Mouse (Mus musculus) hindlimb bud, embryonic 11.5 days (tissue): ENCODE results near the gene Srp68.

Experiments used
- DNase-seq: peaks from one replicate; pipeline ENCODE4 v3.0.0-alpha.2; 2012; ENCODE audit warnings: low read depth, low spot score; ENCODE audit errors: extremely low spot score

The Srp68 gene

DNA sequence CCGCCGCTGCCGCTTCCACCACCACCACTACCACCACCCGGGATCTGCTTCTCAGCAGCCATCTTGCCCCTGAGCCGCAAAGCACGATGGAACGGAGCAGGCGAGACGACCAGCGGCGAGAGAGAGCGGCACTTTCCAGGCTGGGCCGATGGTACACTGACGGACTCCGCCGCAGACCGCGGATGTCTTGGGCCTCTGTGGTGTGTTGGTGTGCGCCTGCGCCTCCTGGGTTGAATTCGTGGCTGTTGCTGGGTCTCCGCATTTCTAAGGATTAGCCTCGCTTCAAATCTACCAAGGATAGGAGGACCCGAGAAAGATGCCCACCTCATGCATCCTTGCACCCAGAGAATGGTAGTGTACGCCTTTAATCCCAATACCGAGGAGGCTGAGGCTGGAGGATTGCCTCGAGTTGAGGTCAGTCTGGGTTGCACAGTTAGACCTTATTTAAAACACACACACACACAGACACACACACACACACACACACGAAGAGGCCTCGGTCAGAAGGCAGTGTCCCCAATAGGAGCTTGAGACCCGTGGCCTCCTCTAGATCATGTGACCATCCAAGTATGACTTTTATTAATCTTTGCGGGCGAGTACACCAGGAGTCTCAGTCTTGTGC, at the start of gene Srp68:
Srp68 (minus strand) TSS at position 173 of the 622 bp plus-strand sequence.
- DNase-seq, result peak; percentile 56

- DNase-seq, result peak; percentile 37
These were observed 45.0 kb upstream of the Srp68 start for GRCm38 (mm10) chr11:116318719-116319659.

- DNase-seq, result no peak
These were observed 38.3 kb upstream of the Srp68 start for GRCm38 (mm10) chr11:116312359-116312758.

DNA sequence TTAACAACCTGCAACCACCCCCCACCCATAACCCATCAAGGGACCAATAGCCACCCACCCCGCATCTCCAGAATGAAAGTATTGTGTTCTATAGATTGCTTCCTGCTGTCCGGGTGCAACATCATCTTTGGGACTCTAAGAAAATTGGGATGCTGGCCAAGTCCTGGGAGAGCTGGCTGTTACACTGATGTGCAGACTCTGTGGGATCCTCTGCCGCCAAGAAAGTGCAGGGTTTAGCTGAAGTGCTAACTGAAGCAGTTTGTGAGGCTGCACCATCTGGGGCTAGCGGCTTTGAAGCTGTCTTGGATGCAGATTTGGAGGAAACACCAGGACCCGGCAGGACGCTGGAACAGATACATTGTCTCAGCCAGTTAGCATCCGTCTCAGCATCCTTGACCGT, 37.2 kb upstream of the Srp68 start:
- DNase-seq, result no peak

- DNase-seq, result no peak
These were observed 35.6 kb upstream of the Srp68 start for GRCm38 (mm10) chr11:116309601-116310000.

DNA sequence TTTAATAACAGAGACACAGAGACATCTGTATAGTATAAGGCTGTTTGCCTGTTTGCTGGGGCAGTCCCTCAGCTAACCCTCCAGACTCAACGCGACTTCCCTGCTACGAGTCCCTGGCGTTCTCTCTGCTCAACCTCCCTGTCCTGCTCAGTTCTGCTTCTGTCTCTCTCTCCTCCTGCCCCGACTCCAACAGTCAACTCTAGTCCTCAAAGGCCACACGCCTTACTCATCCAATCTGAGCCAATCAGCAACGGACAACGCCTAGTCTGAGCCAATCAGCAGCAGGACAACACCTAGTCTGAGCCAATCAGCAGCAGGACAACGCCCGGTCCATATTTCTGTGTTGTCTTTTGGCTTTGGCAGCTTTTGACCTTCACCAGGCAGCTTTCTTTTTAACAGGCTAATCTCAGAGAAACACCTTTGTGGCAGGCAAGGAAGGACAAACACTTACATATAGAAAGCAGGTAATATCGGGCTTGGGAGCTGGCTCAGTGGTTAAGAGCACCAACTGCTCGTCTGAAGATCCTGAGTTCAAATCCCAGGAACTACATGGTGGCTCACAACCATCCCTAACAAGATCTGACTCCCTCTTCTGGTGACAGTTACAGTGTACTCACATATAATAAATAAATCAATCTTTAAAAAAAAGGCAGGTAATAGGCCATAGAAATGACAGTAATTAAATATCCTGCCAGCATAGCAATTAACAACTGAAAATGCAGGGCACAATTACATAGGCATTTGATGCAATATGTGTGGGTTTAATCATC, 33.9 kb upstream of the Srp68 start:
- DNase-seq, result no peak

DNA sequence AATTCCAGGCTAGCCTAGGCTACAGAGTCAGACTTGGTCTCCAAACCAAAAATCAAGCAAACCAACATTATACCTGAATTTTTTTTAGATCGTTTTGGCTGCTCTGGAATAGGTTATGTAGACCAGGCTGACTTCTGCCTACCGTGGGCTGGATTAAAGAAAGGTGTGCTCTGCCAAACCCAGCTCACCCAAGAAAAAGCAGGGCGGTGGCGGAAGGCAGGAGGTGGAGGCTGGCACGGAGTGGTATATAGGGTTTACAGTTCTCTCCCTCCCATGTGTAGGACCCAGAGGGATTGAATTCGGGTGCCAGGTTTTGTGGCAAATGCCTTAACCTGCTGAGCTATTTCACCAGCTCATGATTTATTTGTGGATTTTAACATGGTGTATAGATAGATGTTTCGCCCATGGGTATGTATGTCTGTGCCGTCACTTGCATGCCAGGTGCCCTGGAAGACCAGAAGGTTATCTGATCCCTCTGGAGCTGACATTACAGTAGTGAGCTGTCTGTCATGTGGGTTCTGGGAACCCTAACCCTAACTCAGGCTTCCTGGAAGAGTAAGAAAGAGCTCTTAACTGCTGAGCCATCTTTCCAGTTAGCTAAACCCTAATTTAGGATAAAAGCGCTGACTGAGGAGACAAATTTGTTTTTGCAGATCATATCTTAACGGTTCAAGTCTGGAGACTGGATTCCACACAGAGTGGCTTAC, 33.2 kb upstream of the Srp68 start, which contains the start of gene Exoc7:
Exoc7 (minus strand) TSS at position 215 of the 707 bp plus-strand sequence.
- no peak for DNase-seq

DNA sequence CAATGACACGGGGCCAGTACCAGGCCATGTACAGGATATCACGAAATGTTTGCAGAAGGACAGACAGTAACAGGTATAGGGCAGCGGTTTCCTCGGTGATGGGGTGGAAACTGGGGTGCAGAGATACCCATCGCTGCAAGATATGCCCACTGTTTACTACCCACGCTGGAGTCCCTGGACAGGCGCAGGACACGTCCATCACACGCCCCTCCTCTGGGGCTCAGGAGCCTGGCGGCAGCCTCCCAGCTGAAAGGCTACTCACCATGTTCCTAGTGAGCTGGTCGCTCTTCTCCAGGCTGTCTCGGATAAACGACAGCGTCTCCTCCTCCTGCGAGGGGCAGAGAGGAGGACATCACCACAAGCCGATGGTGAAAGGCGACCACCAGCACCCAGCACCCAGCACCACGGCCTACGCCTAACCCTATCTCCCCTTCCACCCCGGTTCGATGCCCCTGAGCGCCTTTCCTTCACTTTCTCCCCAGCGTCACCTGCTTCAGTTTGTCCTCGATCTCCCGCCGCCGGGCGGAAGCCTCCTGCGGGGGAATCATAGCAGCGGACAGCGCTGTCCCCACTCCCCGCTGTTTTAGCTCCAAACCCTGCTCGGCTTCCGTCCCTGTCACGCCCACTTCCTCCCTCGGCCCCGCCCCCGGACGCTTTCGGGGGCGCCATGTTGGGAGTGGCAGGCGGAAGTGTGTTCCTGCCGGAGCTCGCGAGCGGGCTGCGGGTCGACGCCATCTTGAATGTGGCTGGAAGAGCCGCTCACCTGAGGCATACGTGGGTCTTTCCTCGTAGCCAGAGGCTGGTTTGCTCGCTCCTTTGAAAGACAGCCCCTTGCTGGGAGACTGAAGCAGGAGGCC, 32.3 kb upstream of the Srp68 start:
- DNase-seq, result peak; percentile 58

GRCm38 (mm10) chr11:116305423-116305822, 31.4 kb upstream of the Srp68 start:
- no peak for DNase-seq

- no peak for DNase-seq
These were observed 24.6 kb upstream of the Srp68 start for GRCm38 (mm10) chr11:116298621-116299020.

- no peak for DNase-seq
These were observed 24.2 kb upstream of the Srp68 start for GRCm38 (mm10) chr11:116298221-116298620.

DNA sequence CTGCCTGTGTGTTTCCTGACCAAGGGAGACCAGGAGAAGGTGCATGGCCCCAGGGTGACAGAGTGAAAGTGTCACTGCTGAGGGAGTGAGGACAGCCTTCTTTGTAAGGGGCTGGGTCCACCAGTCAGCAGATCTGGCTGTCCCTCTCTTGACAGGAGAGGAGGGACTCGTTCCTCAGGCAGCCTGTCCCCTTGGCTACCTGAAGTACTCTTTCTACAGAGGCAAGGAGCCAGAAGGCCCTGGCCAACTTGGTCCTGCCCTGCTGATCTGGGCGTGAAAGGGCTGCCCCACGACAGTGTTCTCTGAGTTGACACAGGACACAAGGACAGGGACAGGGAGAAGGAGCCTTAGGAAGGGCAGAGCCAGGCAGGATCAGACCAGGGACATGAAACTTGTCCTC, 23.0 kb upstream of the Srp68 start:
- no peak for DNase-seq

DNA sequence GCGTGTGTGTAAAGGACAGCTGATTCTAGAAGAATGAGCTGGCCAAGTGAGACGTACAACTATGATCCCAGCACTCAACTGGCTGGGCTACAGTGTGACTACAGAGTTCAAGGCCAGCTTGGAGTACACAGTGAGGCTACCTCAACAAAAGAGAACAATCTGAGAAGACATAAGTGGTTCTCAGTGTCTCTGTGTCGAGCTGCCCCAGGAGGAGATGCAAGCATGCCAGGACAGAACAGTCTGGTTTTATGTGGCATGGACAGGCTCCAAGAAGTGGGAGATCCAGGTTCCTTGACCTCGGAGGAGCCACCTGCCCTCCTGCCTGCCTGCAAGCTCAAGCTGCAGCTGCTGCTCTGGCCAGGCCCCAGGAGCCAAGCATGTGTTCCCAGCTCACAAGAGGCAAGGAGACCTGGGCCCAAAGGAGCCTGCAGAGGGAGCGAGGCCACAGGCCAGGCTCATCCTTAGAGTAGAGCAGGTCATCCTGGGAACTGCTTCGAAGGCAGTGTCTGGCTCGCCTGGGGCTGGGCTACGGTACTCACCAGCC, 22.2 kb upstream of the Srp68 start:
- no peak for DNase-seq

- DNase-seq, result no peak
These were observed 20.3 kb upstream of the Srp68 start for GRCm38 (mm10) chr11:116294319-116294718.

GRCm38 (mm10) chr11:116293538-116294137, 19.6 kb upstream of the Srp68 start:
- no peak for DNase-seq

- DNase-seq, result no peak
These were observed 18.4 kb upstream of the Srp68 start for GRCm38 (mm10) chr11:116292401-116292800.

GRCm38 (mm10) chr11:116290556-116290955, 16.5 kb upstream of the Srp68 start:
- DNase-seq, result no peak

DNA sequence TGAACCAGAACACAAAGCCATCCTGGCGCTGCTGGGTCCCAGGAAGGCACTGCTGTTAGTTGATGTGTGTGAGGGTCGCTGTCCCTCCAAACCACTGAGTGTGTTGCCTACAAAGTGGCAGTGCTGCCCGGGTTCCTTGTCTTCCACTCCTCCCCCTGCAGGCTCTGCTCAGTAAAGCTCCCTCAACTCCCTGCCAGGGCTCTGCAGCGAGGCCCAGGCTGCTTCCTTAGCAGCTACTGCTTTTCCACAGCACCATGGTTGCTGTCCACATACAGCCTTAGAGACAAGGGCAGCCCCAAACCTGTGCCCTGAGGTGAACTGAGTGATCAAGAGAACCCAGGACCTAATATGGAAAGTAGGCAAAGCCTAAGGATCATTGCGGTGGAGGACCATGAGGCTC, 13.3 kb upstream of the Srp68 start:
- no peak for DNase-seq

- no peak for DNase-seq
These were observed 11.8 kb upstream of the Srp68 start for GRCm38 (mm10) chr11:116285770-116286191.
